Mouse (Mus musculus) cerebellum, adult 2 months (tissue): ENCODE measurements at regions not wholly inside any gene's neighbourhood (a gene's known extent, or its start where the extent isn't known, plus 50 kb on each side); places are given as distances from the start of the nearest gene placed in this dataset.

Source experiments
- CTCF ChIP-seq: fragments of 200-500 bp; IDR thresholded peaks from 2 replicates; pipeline ENCODE4 v1.5.1; 2011; ENCODE audit warnings: low read depth, mild to moderate bottlenecking, control low read depth, low read length, moderate library complexity, borderline replicate concordance; ENCODE audit not compliant: insufficient read depth
- POLR2A ChIP-seq: fragments of 200-500 bp; IDR thresholded peaks from 2 replicates; pipeline ENCODE4 v1.6.1; 2011; ENCODE audit warnings: low read length, control low read depth, borderline replicate concordance; ENCODE audit not compliant: insufficient read depth

DNA sequence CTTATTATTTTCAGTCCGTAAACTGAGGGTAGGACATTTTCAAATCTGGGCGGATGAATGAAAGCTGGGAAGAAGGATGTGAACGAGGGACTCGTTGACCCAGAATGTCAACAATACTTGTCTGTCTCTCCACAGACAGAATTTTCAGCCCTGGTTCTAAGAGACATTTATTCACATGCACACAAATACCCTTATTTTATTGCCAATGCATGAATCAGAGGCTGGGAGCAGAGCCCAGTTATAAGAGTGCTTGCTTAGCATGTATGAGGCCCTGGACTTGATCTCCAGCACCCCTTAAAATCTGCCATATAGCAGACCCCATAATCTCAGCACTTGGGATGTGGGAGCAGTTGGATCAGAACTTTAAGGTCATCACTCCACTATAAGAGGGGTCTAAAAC lies 384.8 kb upstream of the Mpdz start:
- TF ChIP-seq CTCF, result no peak
- TF ChIP-seq POLR2A, result no peak
